Mouse (Mus musculus) erythroblast, embryonic 14.5 days (primary cell): ENCODE results near the gene Cyfip2.

Experiments
- GATA1 ChIP-seq: IDR thresholded peaks from 2 replicates; pipeline ENCODE4 v1.6.1; 2012; ENCODE audit warnings: low read length, inconsistent platforms, mixed read lengths
- TAL1 ChIP-seq: IDR thresholded peaks from 3 replicates; pipeline ENCODE4 v1.6.1; 2012; ENCODE audit warnings: low read length, inconsistent platforms, mixed read lengths

- TF ChIP-seq GATA1 (no peak), TAL1 (no peak)
Measured at GRCm38 (mm10) chr11:46232803-46233202, 79.9 kb downstream of the Cyfip2 start.
